Mouse (Mus musculus) limb, embryonic 14.5 days (tissue): ENCODE data around the gene Serpina3b. TPM values are rescaled to one million over a fixed set of nuclear protein-coding genes. Genes with fewer than 3 reads are reported as not detected.
"Not testable (repeated sequence)": the region's sequence is repeated elsewhere in the genome, so short reads cannot be mapped to it uniquely, and the experiment has no call there.

Source experiments
- ATAC-seq: fragments of 200-750 bp; cut with Nextera tagmentation; 2 replicates; pipeline ENCODE4 v1.8.0; 2017; ENCODE audit warnings: low read depth, moderate number of reproducible peaks, moderate TSS enrichment; ENCODE audit not compliant: low FRiP score
- DNase-seq: peaks from one replicate; pipeline ENCODE4 v3.0.0-alpha.2; 2015; ENCODE audit warnings: low spot score
- H3K27ac ChIP-seq: fragments of 300-500 bp; sonication (generic); replicated peaks from 2 replicates; pipeline ENCODE4 v1.5.1; 2014; ENCODE audit warnings: low read depth, mild to moderate bottlenecking, low read length, moderate library complexity, mixed read lengths
- H3K27me3 ChIP-seq: fragments of 300-500 bp; sonication (generic); 2 replicates; pipeline ENCODE4 v1.6.1; 2014; ENCODE audit warnings: low read length, mixed read lengths; ENCODE audit not compliant: control insufficient read depth, insufficient read depth
- H3K36me3 ChIP-seq: fragments of 300-500 bp; sonication (generic); 2 replicates; pipeline ENCODE4 v1.6.1; 2014; ENCODE audit warnings: mild to moderate bottlenecking, low read length, moderate library complexity, mixed read lengths; ENCODE audit not compliant: control insufficient read depth, insufficient read depth
- H3K4me1 ChIP-seq: fragments of 300-500 bp; sonication (generic); 2 replicates; pipeline ENCODE4 v1.6.1; 2014; ENCODE audit warnings: antibody characterized with exemption, low read length, mixed read lengths; ENCODE audit not compliant: control insufficient read depth, insufficient read depth
- H3K4me2 ChIP-seq: fragments of 300-500 bp; sonication (generic); replicated peaks from 2 replicates; pipeline ENCODE4 v1.6.1; 2014; ENCODE audit warnings: low read depth, mild to moderate bottlenecking, low read length, moderate library complexity; ENCODE audit not compliant: severe bottlenecking
- H3K4me3 ChIP-seq: fragments of 300-500 bp; sonication (generic); replicated peaks from 2 replicates; pipeline ENCODE4 v1.5.1; 2014; ENCODE audit warnings: low read length
- H3K9ac ChIP-seq: fragments of 300-500 bp; sonication (generic); 2 replicates; pipeline ENCODE4 v1.6.1; 2014; ENCODE audit warnings: mild to moderate bottlenecking, low read depth, low read length, moderate library complexity; ENCODE audit not compliant: severe bottlenecking
- H3K9me3 ChIP-seq: fragments of 300-500 bp; sonication (generic); 2 replicates; pipeline ENCODE4 v1.6.1; 2016; ENCODE audit warnings: low read length; ENCODE audit not compliant: control insufficient read depth
- POLR2A ChIP-seq: fragments of 200-500 bp; IDR thresholded peaks from 2 replicates; pipeline ENCODE4 v1.8.0; 2012; ENCODE audit warnings: inconsistent platforms, mild to moderate bottlenecking, moderate library complexity, borderline replicate concordance; ENCODE audit not compliant: insufficient read depth, insufficient read length; ENCODE audit errors: extremely low read depth
- WGBS: fragments of 180-500 bp; shearing (Covaris S2); extraction: QIAGEN DNeasy Blood & Tissue Kit; methylation state at CpG from one replicate; pipeline ENCODE4 v1.1.7; 2014; 5-methylcytosine and 5-hydroxymethylcytosine counted together
- polyA plus RNA-seq, 2 experiments: library from polyadenylated mRNA; depleted of rRNA in 1 of 2; stranded (reverse) in 1 of 2; unstranded in 1 of 2; fragments of >200 nt; fragmentation: Nextera tagmentation in 1 of 2; extraction: Ambion mirVana in 1 of 2; gene quantifications; 2 replicates each; pipeline versions ENCODE4 v1.2.1 to v1.2.3; 2012 to 2014

Serpina3b gene
- polyA plus RNA-seq, 2 experiments: 0.06 to 0.45 TPM

DNA sequence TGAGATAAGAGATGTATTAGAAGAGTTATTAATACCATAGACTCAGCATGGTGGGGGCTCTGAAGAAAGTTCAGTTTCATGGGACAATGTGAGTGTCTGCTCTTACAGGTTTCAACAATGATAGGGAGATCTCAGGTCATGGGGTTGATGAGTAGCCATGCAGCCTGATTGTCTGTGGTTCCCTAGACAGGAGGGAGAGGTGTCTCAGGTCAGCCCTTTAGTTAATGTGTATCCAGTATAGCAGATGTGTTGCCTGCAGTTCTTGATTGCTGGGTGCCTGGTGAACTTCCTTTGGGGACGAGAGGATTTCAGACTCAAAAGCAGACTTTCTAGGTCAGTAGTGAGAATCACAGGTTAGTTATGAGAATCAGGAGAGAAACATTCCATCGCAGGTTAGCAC is 19.3 kb upstream of the Serpina3b start:
- ATAC-seq (no peak), DNase-seq (no peak)
- no peaks in the 10 kb centered on the region for H3K4me1 ChIP-seq
- no peaks in the 10 kb centered on the region for H3K27me3 ChIP-seq
- no peak overlapping the region for H3K4me3 ChIP-seq
- H3K9ac ChIP-seq: no peak overlapping the region
- no peak overlapping the region for H3K4me2 ChIP-seq
- WGBS: 86% methylated on average over 2 of the region's 2 CpGs
- TF ChIP-seq POLR2A: no peak
- H3K9me3 ChIP-seq: no peaks in the 10 kb centered on the region
- H3K27ac ChIP-seq: no peak overlapping the region
- H3K36me3 ChIP-seq: no peaks in the 10 kb centered on the region

DNA sequence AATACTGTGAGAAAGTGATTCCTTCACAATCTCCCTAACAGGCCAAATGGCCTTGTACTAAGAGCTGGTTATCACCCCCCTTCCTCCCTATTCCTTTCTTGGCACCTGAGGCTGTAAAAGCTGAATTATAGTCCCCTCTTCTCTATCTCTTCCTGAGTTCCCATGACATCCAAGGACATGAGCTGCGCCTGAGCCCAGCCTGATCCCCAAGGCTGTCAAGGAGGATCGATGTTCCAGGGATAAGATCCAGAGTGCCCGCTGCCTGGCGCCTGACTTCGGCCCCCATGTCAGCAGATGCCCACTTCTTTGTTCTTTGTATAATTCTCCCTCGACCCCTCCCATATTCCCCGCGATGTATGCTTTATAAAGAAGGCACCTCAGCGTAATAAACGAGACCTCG is 15.5 kb upstream of the Serpina3b start, which contains the start of gene Serpina3a:
Gene Serpina3a, plus strand, starts transcription at position 392 of the 400 bp plus-strand sequence.
- DNase-seq, H3K9ac ChIP-seq, H3K9me3 ChIP-seq, H3K27me3 ChIP-seq, H3K27ac ChIP-seq, ATAC-seq, H3K4me3 ChIP-seq, H3K4me2 ChIP-seq, H3K36me3 ChIP-seq, H3K4me1 ChIP-seq: not testable (repeated sequence)
- WGBS: 85% methylated on average over 9 of the region's 11 CpGs

DNA sequence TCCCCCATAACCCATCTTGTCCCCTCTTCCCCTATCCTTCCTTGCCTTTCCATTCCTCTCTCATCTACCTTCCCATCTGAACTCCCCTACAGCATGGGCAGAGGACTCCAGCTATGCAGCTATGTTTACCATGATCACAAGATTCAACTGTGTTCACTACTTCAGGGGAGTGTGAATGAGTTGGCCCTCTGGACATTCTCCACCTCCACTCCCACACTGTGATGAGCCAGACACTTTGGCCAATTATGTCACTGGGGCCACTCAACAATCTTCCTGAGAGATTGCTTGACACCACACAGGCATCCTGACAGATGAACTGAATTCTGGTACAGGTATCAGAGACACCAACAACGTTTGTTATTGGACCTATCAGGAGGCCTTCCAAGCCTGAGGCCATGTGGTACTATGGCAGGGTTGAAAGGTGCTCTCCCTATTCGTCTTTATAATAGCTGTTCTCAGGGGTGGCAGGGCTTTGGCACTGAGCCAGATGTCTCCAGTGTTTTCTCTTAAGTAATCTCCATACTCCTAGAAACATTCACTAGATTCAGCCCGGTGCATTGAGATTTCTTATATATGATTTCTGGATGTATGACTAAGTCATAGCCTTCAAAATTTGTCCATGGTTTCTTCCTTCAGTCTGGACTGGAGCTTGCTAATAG is 12.7 kb upstream of the Serpina3b start:
- Histone ChIP-seq H3K27me3 (no peaks in the 10 kb centered on the region), H3K27ac (no peak overlapping the region), H3K4me3 (no peak overlapping the region), H3K9me3 (no peaks in the 10 kb centered on the region), H3K9ac (no peak overlapping the region), H3K4me2 (no peak overlapping the region), H3K36me3 (no peaks in the 10 kb centered on the region), H3K4me1 (no peaks in the 10 kb centered on the region)
- 45% methylated on average over 3 of the region's 3 CpGs for WGBS
- no peak for ATAC-seq
- TF ChIP-seq POLR2A: no peak
- no peak for DNase-seq

DNA sequence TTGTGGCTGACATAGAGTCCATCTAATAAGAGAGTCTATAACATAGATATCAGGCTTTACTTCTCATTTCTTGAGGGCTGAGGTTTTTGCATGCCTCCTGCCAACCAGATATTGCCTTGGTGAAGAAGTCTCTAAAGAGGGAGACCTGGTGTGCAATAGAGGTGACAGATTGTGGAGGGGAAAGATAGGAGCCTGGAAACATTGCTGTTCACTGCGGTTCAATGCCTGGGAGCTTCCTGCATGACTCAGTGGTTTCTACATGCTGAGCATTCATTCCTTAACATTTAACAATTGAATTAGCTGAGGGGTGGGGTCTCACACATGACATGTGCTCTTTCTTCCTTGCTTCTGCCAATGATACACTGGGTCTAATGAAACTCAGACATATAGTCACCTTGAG is 4.7 kb upstream of the Serpina3b start:
- Histone ChIP-seq H3K27me3 (no peaks in the 10 kb centered on the region), H3K36me3 (no peaks in the 10 kb centered on the region), H3K4me2 (no peak overlapping the region), H3K27ac (no peak overlapping the region), H3K9me3 (no peaks in the 10 kb centered on the region), H3K9ac (no peak overlapping the region), H3K4me1 (no peaks in the 10 kb centered on the region), H3K4me3 (no peak overlapping the region)
- 83% methylated on average over 1 of the region's 1 CpGs for WGBS
- ATAC-seq: no peak
- no peak for TF ChIP-seq POLR2A
- no peak for DNase-seq

DNA sequence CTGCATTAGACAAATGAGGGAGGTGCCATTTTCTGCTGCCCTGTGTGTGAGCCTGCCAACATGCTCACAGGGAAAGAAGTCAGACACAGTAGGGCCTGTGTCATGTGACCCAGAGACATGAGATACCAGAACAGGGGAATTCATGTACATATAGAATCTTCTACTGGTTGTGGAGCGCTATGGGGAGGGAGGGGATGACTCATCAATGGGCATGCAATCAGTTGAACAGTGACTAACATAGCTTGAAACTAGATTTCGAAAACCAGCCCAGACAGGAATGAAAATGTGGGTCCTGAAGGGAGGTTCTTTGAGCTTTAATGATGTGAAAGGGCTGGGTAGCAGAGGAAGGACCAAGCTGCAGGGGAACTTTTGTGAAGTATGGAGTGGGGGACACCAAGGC is 3.8 kb upstream of the Serpina3b start:
- ATAC-seq (no peak), DNase-seq (no peak)
- no peak overlapping the region for H3K4me3 ChIP-seq
- H3K27ac ChIP-seq: no peak overlapping the region
- 69% methylated on average over 2 of the region's 2 CpGs for WGBS
- TF ChIP-seq POLR2A: no peak
- no peaks in the 10 kb centered on the region for H3K4me1 ChIP-seq
- H3K9me3 ChIP-seq: no peaks in the 10 kb centered on the region
- H3K4me2 ChIP-seq: no peak overlapping the region
- no peaks in the 10 kb centered on the region for H3K36me3 ChIP-seq
- no peaks in the 10 kb centered on the region for H3K27me3 ChIP-seq
- H3K9ac ChIP-seq: no peak overlapping the region
